Mouse (Mus musculus) brain, embryonic 18.5 days (tissue): ENCODE measurements around the gene Gcnt3.
A peak's percentile ranks its signal among the peaks of the same experiment; 100 is the strongest.
"Not testable (repeated sequence)": the region's sequence is repeated elsewhere in the genome, so short reads cannot be mapped to it uniquely, and the experiment has no call there.

Experiments
- DNase-seq: peaks from one replicate; pipeline ENCODE4 v3.0.0-alpha.2; 2012; ENCODE audit warnings: low read depth, low spot score

Gcnt3 gene

GRCm38 (mm10) chr9:70044865-70045264 lies 7.0 kb upstream of the Gcnt3 start:
- DNase-seq = no peak

GRCm38 (mm10) chr9:70042935-70043334 lies 5.0 kb upstream of the Gcnt3 start:
- no peak for DNase-seq

GRCm38 (mm10) chr9:70042137-70042536 lies 4.2 kb upstream of the Gcnt3 start:
- no peak for DNase-seq

DNA sequence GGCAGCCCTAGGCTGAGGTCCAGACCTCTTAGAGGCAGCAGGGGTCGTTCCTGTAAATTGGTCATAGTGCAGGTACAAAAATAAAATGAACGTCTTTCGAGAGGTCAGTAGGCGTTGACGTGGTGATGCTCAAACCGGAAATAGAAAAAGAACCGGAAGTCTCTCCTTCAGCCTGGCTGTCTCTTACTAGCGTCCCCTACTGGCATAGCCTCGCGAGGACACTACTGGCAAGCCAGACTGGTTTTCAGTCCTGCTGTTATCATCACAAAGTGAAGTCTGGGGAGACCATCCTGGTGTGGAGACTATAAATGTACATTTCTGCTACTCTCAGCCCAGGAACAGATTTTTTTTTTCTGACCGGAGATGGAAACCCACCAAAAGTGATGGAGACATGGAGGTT lies 2.7 kb upstream of the Gcnt3 start:
- no peak for DNase-seq

GRCm38 (mm10) chr9:70039597-70040385 lies 1.9 kb upstream of the Gcnt3 start:
- no peak for DNase-seq

DNA sequence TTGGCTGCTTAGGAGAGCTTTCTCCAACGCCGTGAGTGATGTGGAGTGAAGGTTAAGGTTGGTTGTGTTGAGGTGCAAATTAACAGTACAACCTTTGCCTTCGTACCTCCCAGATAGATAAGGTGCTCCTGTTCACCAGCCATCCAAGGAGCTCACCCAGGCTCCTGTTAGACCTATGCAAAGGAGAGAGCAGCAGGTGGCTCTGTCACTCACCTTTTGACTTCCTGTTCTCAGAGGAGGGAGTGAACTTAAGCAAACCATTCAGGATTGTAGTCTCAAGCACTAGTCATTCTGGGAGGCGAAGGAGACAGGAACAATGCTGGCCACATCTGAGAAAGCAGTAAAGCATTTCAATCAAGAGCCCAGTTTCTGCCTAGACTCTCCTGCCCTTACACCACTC lies 1.2 kb downstream of the Gcnt3 start:
- no peak for DNase-seq

GRCm38 (mm10) chr9:70034702-70035101 lies 3.2 kb downstream of the Gcnt3 start:
- no peak for DNase-seq

DNA sequence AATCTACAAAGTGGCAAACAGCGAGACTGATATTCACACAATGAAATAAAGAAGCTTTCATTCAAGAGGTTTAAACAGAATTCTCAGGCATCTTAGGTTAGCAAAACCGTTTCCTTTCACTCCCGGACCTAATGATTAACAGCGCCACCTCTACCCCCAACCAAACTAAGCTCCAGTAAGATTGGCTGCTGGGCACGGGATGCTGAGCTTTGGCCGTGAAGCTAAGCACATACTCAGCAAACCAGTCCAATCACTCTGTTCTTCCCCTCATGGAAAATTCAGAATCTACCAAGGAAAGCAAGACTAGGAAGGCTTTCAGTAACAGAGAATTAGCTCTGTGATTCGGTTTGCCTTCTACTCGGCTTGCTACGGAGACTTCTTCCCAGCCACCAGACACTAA lies 4.8 kb downstream of the Gcnt3 start:
- DNase-seq = no peak

DNA sequence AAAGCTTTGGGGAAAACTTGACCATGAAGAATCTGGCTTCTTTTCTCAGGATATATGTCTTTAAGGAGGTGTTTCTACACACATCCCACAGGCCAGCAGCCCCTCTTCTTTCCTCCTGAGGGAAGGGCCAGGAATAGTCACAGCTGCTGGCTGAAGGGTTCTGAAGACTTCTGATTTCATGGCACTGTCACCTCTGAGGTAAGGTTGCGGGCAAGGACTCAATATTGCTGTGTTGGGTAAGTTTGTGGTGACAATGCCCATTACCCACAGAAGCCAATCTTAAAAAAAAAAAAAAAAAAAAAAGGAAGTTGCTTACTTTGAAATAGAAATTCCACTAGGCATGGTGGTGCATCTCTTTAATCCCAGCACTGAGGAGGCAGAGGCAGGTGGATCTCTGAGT lies 5.7 kb downstream of the Gcnt3 start:
- no peak for DNase-seq

DNA sequence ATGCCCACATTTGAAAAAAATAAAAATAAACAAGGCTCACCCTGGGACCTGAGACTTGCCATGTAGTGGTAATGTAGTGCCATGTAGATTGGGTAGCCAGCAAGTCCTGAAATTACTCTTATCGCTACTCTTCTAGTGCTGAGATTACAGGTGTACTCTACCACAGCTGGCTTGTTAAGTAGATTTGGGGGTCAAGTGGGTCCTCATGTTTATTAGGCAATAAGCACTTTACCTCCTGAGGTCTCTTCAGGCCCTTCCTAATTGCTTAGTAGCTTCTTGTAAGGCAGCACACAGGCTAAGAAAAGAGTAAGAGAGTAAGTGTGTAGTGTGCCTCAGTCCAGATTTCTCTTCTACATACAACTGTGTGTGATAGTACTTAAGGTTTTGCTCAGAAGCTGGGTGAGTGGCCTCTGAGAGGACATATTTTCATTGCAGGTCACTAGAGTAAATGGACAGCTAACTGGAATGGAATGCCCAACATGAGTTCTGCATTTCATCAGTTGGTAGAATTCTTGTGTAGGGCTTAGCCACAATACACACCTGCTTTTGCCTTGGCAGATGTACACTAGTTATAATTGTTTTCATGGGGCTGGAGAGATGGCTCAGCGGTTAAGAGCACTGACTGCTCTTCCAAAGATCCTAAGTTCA lies 12.4 kb downstream of the Gcnt3 start:
- DNase-seq = no peak

DNA sequence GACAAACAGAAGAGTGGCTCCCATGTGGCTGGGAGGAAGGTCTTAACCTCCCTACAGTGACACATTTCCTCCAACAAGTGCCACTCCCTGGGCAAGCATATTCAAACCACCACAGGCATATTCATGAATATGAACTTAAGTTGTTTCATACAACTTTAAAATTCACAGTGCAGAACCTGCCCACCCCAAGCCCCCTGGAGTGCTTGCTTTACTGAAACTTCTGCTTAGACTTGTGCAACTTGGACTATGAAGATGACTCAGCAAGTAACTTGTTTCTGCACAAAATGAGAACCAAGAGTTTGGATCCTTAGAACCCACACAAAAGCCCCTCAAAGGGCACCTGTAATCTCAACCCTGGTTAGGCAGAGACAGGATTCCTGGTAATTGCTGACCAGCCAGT lies 13.2 kb downstream of the Gcnt3 start:
- DNase-seq = no peak

DNA sequence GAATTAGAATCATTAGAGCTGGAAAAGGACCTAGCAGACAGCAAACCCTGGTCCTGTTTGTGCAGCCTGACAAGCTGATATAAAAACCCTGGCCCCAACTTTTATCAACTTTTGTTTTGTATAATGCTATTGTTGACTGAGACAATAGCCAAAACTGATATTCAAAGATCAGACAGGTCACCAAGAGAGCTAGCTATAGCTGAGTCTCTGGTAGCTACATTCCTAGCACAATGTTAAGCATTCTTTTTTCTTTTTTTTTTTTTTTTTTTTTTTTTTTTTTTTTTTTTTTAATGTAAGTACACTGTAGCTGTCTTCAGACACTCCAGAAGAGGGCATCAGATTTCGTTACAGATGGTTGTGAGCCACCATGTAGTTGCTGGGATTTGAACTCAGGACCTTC lies 14.3 kb downstream of the Gcnt3 start:
- DNase-seq = not testable (repeated sequence)

- no peak for DNase-seq
Observed at GRCm38 (mm10) chr9:70022083-70022482, 15.8 kb downstream of the Gcnt3 start.

GRCm38 (mm10) chr9:70021610-70022009 lies 16.3 kb downstream of the Gcnt3 start:
- DNase-seq = no peak

DNA sequence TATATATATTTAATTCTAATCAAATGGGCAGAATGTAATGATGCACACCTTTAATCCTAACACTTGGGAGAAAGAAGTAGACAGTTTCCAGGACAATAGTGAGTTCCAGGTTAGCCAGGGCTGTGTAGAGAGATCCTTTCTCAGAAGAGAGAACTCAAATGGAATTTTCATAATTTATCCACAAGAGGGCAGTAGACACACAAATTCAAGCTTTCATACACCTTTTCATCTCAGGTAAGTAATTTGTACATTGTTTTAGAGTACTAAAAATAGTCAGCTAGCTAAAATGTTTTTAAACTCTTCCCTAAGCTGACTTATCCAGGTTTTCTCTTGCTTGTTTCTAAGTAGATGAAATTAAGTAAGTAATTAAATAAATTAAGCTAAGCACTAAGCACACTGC lies 19.0 kb downstream of the Gcnt3 start:
- DNase-seq = no peak

GRCm38 (mm10) chr9:70015632-70016031 lies 22.3 kb downstream of the Gcnt3 start:
- DNase-seq = no peak

- DNase-seq = peak; percentile 80
Observed at GRCm38 (mm10) chr9:70012408-70012901, 25.4 kb downstream of the Gcnt3 start, which contains the start of gene Gtf2a2. Gene Gtf2a2, plus strand, starts transcription at chr9:70012550.

GRCm38 (mm10) chr9:70011537-70012407 lies 26.1 kb downstream of the Gcnt3 start:
- DNase-seq = no peak

- no peak for DNase-seq
Observed at GRCm38 (mm10) chr9:70010781-70011473, 27.0 kb downstream of the Gcnt3 start.

GRCm38 (mm10) chr9:70009754-70010304 lies 28.1 kb downstream of the Gcnt3 start:
- DNase-seq = no peak
